Comparison of ENCODE assay signal across 7 mouse cellular contexts in the genomic region with DNA sequence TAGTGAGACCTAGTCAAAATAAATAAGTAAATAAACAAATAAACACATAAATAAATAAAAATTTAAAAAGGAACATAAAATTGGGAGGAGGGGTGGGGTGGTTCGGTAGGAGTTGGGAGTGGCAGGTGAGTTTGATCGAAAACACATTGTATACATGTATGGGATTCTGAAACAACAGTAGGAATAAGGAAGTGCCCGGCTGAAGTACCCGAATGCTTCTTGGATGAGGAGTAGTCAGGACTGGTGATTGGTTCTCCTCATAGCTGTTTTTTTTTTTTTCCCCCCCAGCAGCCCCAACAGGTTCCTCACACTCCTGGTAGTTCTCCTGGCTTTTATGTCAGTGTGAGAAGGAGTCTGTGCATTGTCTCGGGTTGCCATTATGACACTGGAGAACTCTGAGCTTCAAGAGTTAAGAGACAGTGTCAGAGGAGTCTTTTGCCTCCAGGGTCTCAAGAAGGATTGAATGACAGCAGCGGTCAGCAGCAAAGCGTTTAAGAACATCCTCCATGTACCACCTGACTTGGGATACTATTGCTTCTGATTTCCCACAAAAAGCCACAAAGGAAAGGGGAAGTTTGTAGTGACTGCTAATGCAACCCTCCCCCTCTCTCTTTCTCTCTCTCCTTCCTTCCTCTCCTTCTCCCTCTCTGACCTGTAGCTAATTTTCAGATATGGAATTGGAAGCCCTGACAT. TPM values are rescaled to one million over a fixed set of nuclear protein-coding genes. Genes with fewer than 3 reads are reported as not detected.
DNase-seq lines count a peak whose midpoint lies in the region; ATAC-seq and TF ChIP-seq lines count a peak whose summit lies in the region.

No protein-coding gene starts in this region.

- no peaks in the 10 kb centered on the region for H3K27me3 ChIP-seq in lung, embryonic 15.5 days
- H3K27me3 ChIP-seq in forebrain, embryonic 15.5 days = no peaks in the 10 kb centered on the region
- H3K27me3 ChIP-seq in liver, embryonic 13.5 days = no peaks in the 10 kb centered on the region
- no peaks in the 10 kb centered on the region for H3K27me3 ChIP-seq in stomach, postnatal 0 days (ENCODE audit: control insufficient read depth, insufficient read depth, low read length)

- no peaks in the 10 kb centered on the region for H3K9me3 ChIP-seq in lung, embryonic 15.5 days
- no peaks in the 10 kb centered on the region for H3K9me3 ChIP-seq in forebrain, embryonic 15.5 days
- H3K9me3 ChIP-seq in liver, embryonic 13.5 days (replicated peaks) = no peaks in the 10 kb centered on the region
- H3K9me3 ChIP-seq in stomach, postnatal 0 days (ENCODE audit: control insufficient read depth, low read length) = no peaks in the 10 kb centered on the region

- H3K4me3 ChIP-seq in lung, embryonic 15.5 days = peak overlapping the region; percentile 79; the same call in 1 of the 2 replicates
- no peak overlapping the region for H3K4me3 ChIP-seq in forebrain, embryonic 15.5 days
- H3K4me3 ChIP-seq in liver, embryonic 13.5 days (replicated peaks) = peak overlapping the region; percentile 68
- no peak overlapping the region for H3K4me3 ChIP-seq in stomach, postnatal 0 days (ENCODE audit: low read depth, low read length)

- H3K27ac ChIP-seq in lung, embryonic 15.5 days = no peak overlapping the region
- H3K27ac ChIP-seq in forebrain, embryonic 15.5 days (replicated peaks) = no peak overlapping the region
- peak overlapping the region; percentile 95 for H3K27ac ChIP-seq in liver, embryonic 13.5 days
- no peak overlapping the region for H3K27ac ChIP-seq in stomach, postnatal 0 days (replicated peaks)

- no peak overlapping the region for H3K9ac ChIP-seq in lung, embryonic 15.5 days
- no peak overlapping the region for H3K9ac ChIP-seq in forebrain, embryonic 15.5 days (replicated peaks)
- H3K9ac ChIP-seq in liver, embryonic 13.5 days = peak overlapping the region; percentile 85
- no peak overlapping the region for H3K9ac ChIP-seq in stomach, postnatal 0 days (ENCODE audit: low read length)

- DNase-seq in lung, postnatal 10 days = no peak
- DNase-seq in liver, embryonic 13.5 days = no peak
- DNase-seq in stomach, postnatal 0 days (ENCODE audit: low spot score) = no peak
- DNase-seq in thymus, adult 18-20 months = no peak
- DNase-seq in gastrocnemius, adult 18-20 months (ENCODE audit: low spot score) = no peak

- H3K4me2 ChIP-seq in lung, embryonic 15.5 days = peak overlapping the region; percentile 81
- H3K4me2 ChIP-seq in forebrain, embryonic 15.5 days (replicated peaks) = peak overlapping the region; percentile 91; the same call in 1 of the 2 replicates
- H3K4me2 ChIP-seq in liver, embryonic 13.5 days = peak overlapping the region; percentile 92
- peak overlapping the region; percentile 90 for H3K4me2 ChIP-seq in stomach, postnatal 0 days (replicated peaks; ENCODE audit: low read depth)

- no peak for ATAC-seq in lung, embryonic 15.5 days (ENCODE audit: borderline replicate concordance, extremely low read depth, low FRiP score, low TSS enrichment)
- no peak for ATAC-seq in forebrain, embryonic 15.5 days (replicated peaks)
- no peak for ATAC-seq in liver, embryonic 13.5 days (ENCODE audit: low read depth)
- ATAC-seq in stomach, postnatal 0 days (ENCODE audit: low FRiP score, low TSS enrichment) = no peak

- WGBS in lung, embryonic 15.5 days = 53% methylated on average over 7 of the region's 7 CpGs
- 67% methylated on average over 7 of the region's 7 CpGs for WGBS in forebrain, embryonic 15.5 days
- WGBS in liver, embryonic 13.5 days (ENCODE audit: insufficient replicate concordance) = 23% methylated on average over 7 of the region's 7 CpGs
- 53% methylated on average over 7 of the region's 7 CpGs for WGBS in stomach, postnatal 0 days

- TF ChIP-seq CTCF in stomach, postnatal 0 days (IDR thresholded peaks at IDR 0.05; ENCODE audit: low read depth) = no peak

- no peaks in the 10 kb centered on the region for H3K36me3 ChIP-seq in lung, embryonic 15.5 days
- no peaks in the 10 kb centered on the region for H3K36me3 ChIP-seq in forebrain, embryonic 15.5 days
- H3K36me3 ChIP-seq in liver, embryonic 13.5 days = peaks cover 13% of the 10 kb centered on the region
- no peaks in the 10 kb centered on the region for H3K36me3 ChIP-seq in stomach, postnatal 0 days (ENCODE audit: control insufficient read depth, insufficient read depth, low read length)

- TF ChIP-seq EP300 in stomach, postnatal 0 days (optimal IDR thresholded peaks at IDR 0.05) = no peak

- peaks cover 9% of the 10 kb centered on the region for H3K4me1 ChIP-seq in lung, embryonic 15.5 days
- H3K4me1 ChIP-seq in forebrain, embryonic 15.5 days = peaks cover 12% of the 10 kb centered on the region
- H3K4me1 ChIP-seq in liver, embryonic 13.5 days (replicated peaks) = peaks cover 48% of the 10 kb centered on the region
- no peaks in the 10 kb centered on the region for H3K4me1 ChIP-seq in stomach, postnatal 0 days (replicated peaks; ENCODE audit: control insufficient read depth, insufficient read depth)

RNA-seq across cellular contexts. Expression of a gene that starts 1.0 kb away (rescaled TPM):
- 52.3 and 54.6 TPM in 2 replicates for polyA plus RNA-seq in lung, embryonic 15.5 days (2015; fragmentation: Nextera tagmentation; extraction: Ambion mirVana)
- 43.4 and 49.4 TPM in 2 replicates for polyA plus RNA-seq in forebrain, embryonic 15.5 days (2015; fragmentation: Nextera tagmentation; extraction: Ambion mirVana)
- 65.6 and 65.7 TPM in 2 replicates for polyA plus RNA-seq in liver, embryonic 13.5 days (2015; fragmentation: Nextera tagmentation; extraction: Ambion mirVana)
- 26.0 and 27.8 TPM in 2 replicates for polyA plus RNA-seq in stomach, postnatal 0 days (2015; fragmentation: Nextera tagmentation; extraction: Ambion mirVana)
- total RNA-seq in gastrocnemius, adult 18-20 months (2021) = 10 to 100 TPM; 18.0 to 19.2 TPM

RNA-seq across cellular contexts. Expression of a gene that starts 56.6 kb away (rescaled TPM):
- polyA plus RNA-seq in lung, embryonic 15.5 days (2015; fragmentation: Nextera tagmentation; extraction: Ambion mirVana) = 36.6 and 38.6 TPM in 2 replicates
- 11.9 and 13.9 TPM in 2 replicates for polyA plus RNA-seq in forebrain, embryonic 15.5 days (2015; fragmentation: Nextera tagmentation; extraction: Ambion mirVana)
- 4.7 and 5.3 TPM in 2 replicates for polyA plus RNA-seq in liver, embryonic 13.5 days (2015; fragmentation: Nextera tagmentation; extraction: Ambion mirVana)
- polyA plus RNA-seq in stomach, postnatal 0 days (2015; fragmentation: Nextera tagmentation; extraction: Ambion mirVana) = 18.3 and 20.6 TPM in 2 replicates
- 1 to 10 TPM; 2.9 to 5.2 TPM for total RNA-seq in gastrocnemius, adult 18-20 months (2021)

Comparison
In these comparisons a context has a peak if more than half of its experiments do, and no peak if none do; other contexts are left out.
1. H3K4me3 ChIP-seq: peak in lung, embryonic 15.5 days (single experiment) and liver, embryonic 13.5 days (single experiment); none in forebrain, embryonic 15.5 days (single experiment) and stomach, postnatal 0 days (single experiment).
2. Peak in every context shown above with its lines, with median percentiles within 50 percentile points of each other: H3K4me2 ChIP-seq.